In genomic region chr2:157746558-157746957, GRCm38 (mm10) we compare ENCODE assay signal across 14 mouse cellular contexts. TPM values are rescaled to one million over a fixed set of nuclear protein-coding genes. Genes with fewer than 3 reads are reported as not detected.
DNase-seq lines count a peak whose midpoint lies in the region; ATAC-seq and TF ChIP-seq lines count a peak whose summit lies in the region.
"Had no signal": no experiment of that assay in that cellular context is flagged by ENCODE, and none has a peak within 500 bp of the region (broad histone marks: within the 10 kb centered on the region; RNA-seq: fewer than 3 reads in every experiment).

No protein-coding gene starts in this region.

- no peaks in the 10 kb centered on the region for H3K27me3 ChIP-seq in heart, embryonic 16.5 days (ENCODE audit: control insufficient read depth, insufficient read depth, low read length)
- no peaks in the 10 kb centered on the region for H3K27me3 ChIP-seq in spleen, adult 2 months (ENCODE audit: control insufficient read depth, insufficient read depth, low read length)
- H3K27me3 ChIP-seq in midbrain, embryonic 15.5 days (replicated peaks) = no peaks in the 10 kb centered on the region
- H3K27me3 ChIP-seq: heart, embryonic 12.5 days; Patski had no signal

- H3K4me1 ChIP-seq in heart, embryonic 16.5 days (ENCODE audit: control insufficient read depth, insufficient read depth, low read length) = peaks cover 12% of the 10 kb centered on the region
- H3K4me1 ChIP-seq in spleen, adult 2 months (ENCODE audit: control insufficient read depth, insufficient read depth, insufficient read length) = peaks cover 4% of the 10 kb centered on the region
- peaks cover 41% of the 10 kb centered on the region for H3K4me1 ChIP-seq in midbrain, embryonic 15.5 days

- peaks cover 4% of the 10 kb centered on the region for H3K9me3 ChIP-seq in heart, embryonic 16.5 days (replicated peaks; ENCODE audit: control insufficient read depth, low read length)
- no peaks in the 10 kb centered on the region for H3K9me3 ChIP-seq in midbrain, embryonic 15.5 days

- no peaks in the 10 kb centered on the region for H3K36me3 ChIP-seq in heart, embryonic 16.5 days (ENCODE audit: control insufficient read depth, insufficient read depth)
- no peaks in the 10 kb centered on the region for H3K36me3 ChIP-seq in spleen, adult 2 months (ENCODE audit: control insufficient read depth, insufficient read depth, low read length)
- no peaks in the 10 kb centered on the region for H3K36me3 ChIP-seq in midbrain, embryonic 15.5 days (replicated peaks)

- H3K4me3 ChIP-seq in heart, embryonic 16.5 days (ENCODE audit: low read length) = no peak overlapping the region
- H3K4me3 ChIP-seq in spleen, adult 2 months (ENCODE audit: extremely low read depth, insufficient read depth, insufficient read length) = no peak overlapping the region
- no peak overlapping the region for H3K4me3 ChIP-seq in midbrain, embryonic 15.5 days
- H3K4me3 ChIP-seq: heart, embryonic 12.5 days had no signal

- H3K4me2 ChIP-seq in heart, embryonic 16.5 days (ENCODE audit: low read depth, low read length) = no peak overlapping the region
- no peak overlapping the region for H3K4me2 ChIP-seq in midbrain, embryonic 15.5 days
- H3K4me2 ChIP-seq: heart, embryonic 12.5 days had no signal

- H3K27ac ChIP-seq in heart, embryonic 16.5 days (ENCODE audit: low read length) = no peak overlapping the region
- H3K27ac ChIP-seq in spleen, adult 2 months (ENCODE audit: insufficient read depth, low read length) = peak overlapping the region; percentile 37; the same call in 1 of the 2 replicates
- H3K27ac ChIP-seq in midbrain, embryonic 15.5 days = peak overlapping the region; percentile 68

- ATAC-seq in heart, embryonic 16.5 days (replicated peaks; ENCODE audit: extremely low read depth, insufficient read depth, low FRiP score) = peak; percentile 37; the same call in 1 of the 2 replicates
- ATAC-seq in midbrain, embryonic 15.5 days (replicated peaks) = peak; percentile 74
- ATAC-seq: intestine, embryonic 16.5 days; Patski had no signal

- no peak for TF ChIP-seq POLR2A in spleen, adult 2 months (IDR thresholded peaks at IDR 0.05; ENCODE audit: low read depth, low read length)

- no peak for DNase-seq in heart, adult 11 months
- peak in 1 of 2 experiments; percentile 30 for DNase-seq in spleen, adult 2 months (ENCODE audit: low read depth in 1 of 2, low spot score in 2 of 2)
- no peak for DNase-seq in spleen, postnatal 4 days (ENCODE audit: low spot score in 2 of 2)
- no peak for DNase-seq in c-Kit-positive CD71-positive TER-119-positive erythroid progenitor cells, embryonic 14.5 days (ENCODE audit: low spot score)
- no peak for DNase-seq in embryo, embryonic 10.5 days (ENCODE audit: low spot score)
- DNase-seq in left cerebral cortex, adult 8-10 months (ENCODE audit: low spot score in 2 of 2) = no peak
- DNase-seq: cerebellum, adult 8-10 months; left cerebral cortex, postnatal 4 days; lung, adult 2 months had no signal

- 71% methylated on average over 9 of the region's 9 CpGs for WGBS in heart, embryonic 16.5 days
- WGBS in spleen, adult 2 months = 65% methylated on average over 9 of the region's 9 CpGs
- 47% methylated on average over 9 of the region's 9 CpGs for WGBS in midbrain, embryonic 15.5 days

- no peak for TF ChIP-seq CTCF in spleen, adult 2 months (IDR thresholded peaks at IDR 0.05; ENCODE audit: extremely low read depth, insufficient read depth, insufficient read length, insufficient replicate concordance)

- no peak overlapping the region for H3K9ac ChIP-seq in heart, embryonic 16.5 days (ENCODE audit: low read length)
- no peak overlapping the region for H3K9ac ChIP-seq in midbrain, embryonic 15.5 days
- H3K9ac ChIP-seq: heart, embryonic 12.5 days had no signal

RNA-seq across cellular contexts. Expression of gene Ctnnbl1, which starts 9.4 kb away (rescaled TPM):
- polyA plus RNA-seq in heart, embryonic 16.5 days (2015; fragmentation: Nextera tagmentation; extraction: Ambion mirVana) = 31.5 and 33.3 TPM in 2 replicates
- 28.3 and 34.4 TPM in 2 replicates for polyA plus RNA-seq in spleen, adult 2 months (2012; rRNA removed)
- 68.0 and 68.2 TPM in 2 replicates for polyA plus RNA-seq in midbrain, embryonic 15.5 days (2015; fragmentation: Nextera tagmentation; extraction: Ambion mirVana)
- 10 to 100 TPM; 24.6 to 28.4 (median 27.7) TPM for total RNA-seq in left cerebral cortex, adult 8-10 months (2022)
